Mouse (Mus musculus) lung, adult 2 months (tissue): Measurements from ENCODE around the gene Mindy3. TPM values are rescaled to one million over a fixed set of nuclear protein-coding genes. Genes with fewer than 3 reads are reported as not detected.
"Not testable (repeated sequence)": the region's sequence is repeated elsewhere in the genome, so short reads cannot be mapped to it uniquely, and the experiment has no call there.

Source experiments
- DNase-seq: peaks from one replicate; pipeline ENCODE4 v3.0.0; 2022
- H3K4me1 ChIP-seq: fragments of 200-500 bp; 2 replicates; pipeline ENCODE4 v1.6.1; 2011; ENCODE audit warnings: low read length; ENCODE audit not compliant: control insufficient read depth, insufficient read depth
- H3K4me3 ChIP-seq: fragments of 200-500 bp; replicated peaks from 2 replicates; pipeline ENCODE3; 2011; ENCODE audit warnings: low read depth, mild to moderate bottlenecking, control low read depth, low read length; ENCODE audit errors: extremely low read depth
- CTCF ChIP-seq: fragments of 200-500 bp; IDR thresholded peaks from 2 replicates; pipeline ENCODE4 v1.5.1; 2011; ENCODE audit warnings: mild to moderate bottlenecking, low read length, control low read depth; ENCODE audit not compliant: insufficient read depth
- POLR2A ChIP-seq: fragments of 200-500 bp; IDR thresholded peaks from 2 replicates; pipeline ENCODE4 v1.6.1; 2011; ENCODE audit warnings: low read depth, mild to moderate bottlenecking, control low read depth, low read length, borderline replicate concordance; ENCODE audit errors: extremely low read depth
- WGBS: fragments of 180-500 bp; shearing (Covaris S2); methylation state at CpG from one replicate; pipeline ENCODE4 v1.1.7; 2018; 5-methylcytosine and 5-hydroxymethylcytosine counted together
- polyA plus RNA-seq: library from polyadenylated mRNA; depleted of rRNA; stranded (reverse); fragments of >200 nt; gene quantifications from 2 replicates; pipeline ENCODE4 v1.2.3, GENCODE M21; 2012; rRNA removed

Mindy3 gene
- 69.2 and 85.3 TPM in 2 replicates for polyA plus RNA-seq

DNA sequence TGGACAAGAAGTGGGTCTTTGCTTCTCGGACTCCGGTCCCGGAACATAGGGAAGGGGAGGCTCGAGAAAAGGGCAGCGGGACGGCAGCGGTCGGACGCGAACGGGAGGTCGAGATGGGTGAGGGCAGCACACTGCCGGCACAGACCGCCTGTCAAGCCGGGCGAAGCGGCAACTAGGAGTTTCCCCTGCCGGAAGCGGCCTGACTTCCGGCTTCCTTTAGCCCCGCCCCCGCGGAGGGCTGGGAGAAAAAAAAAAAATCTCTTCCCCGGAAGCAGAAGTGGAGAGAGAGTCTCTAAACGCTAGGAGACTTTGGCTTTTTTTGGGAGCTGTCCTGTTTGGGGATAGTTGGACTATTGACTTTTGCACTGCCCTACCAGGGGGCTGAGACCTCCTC lies at the start of gene Mindy3:
Mindy3 (minus strand) TSS at position 209 of the 394 bp plus-strand sequence.
- Histone ChIP-seq H3K4me3 (peak within 1 kb of the TSS; percentile 98), H3K4me1 (peaks cover 5% of the 10 kb centered on the region)
- WGBS, result 0% methylated on average over 25 of the region's 25 CpGs
- DNase-seq, result peak; percentile 89
- TF ChIP-seq CTCF (no peak), POLR2A (peak; percentile 93)

- no peak overlapping the region for H3K4me3 ChIP-seq
- no peak for TF ChIP-seq POLR2A
- no peak for TF ChIP-seq CTCF
- DNase-seq, result no peak
- H3K4me1 ChIP-seq, result no peaks in the 10 kb centered on the region
- 76% methylated on average over 1 of the region's 1 CpGs for WGBS
These were observed 40.5 kb upstream of the Mindy3 start for GRCm38 (mm10) chr2:12459732-12460131.

DNA sequence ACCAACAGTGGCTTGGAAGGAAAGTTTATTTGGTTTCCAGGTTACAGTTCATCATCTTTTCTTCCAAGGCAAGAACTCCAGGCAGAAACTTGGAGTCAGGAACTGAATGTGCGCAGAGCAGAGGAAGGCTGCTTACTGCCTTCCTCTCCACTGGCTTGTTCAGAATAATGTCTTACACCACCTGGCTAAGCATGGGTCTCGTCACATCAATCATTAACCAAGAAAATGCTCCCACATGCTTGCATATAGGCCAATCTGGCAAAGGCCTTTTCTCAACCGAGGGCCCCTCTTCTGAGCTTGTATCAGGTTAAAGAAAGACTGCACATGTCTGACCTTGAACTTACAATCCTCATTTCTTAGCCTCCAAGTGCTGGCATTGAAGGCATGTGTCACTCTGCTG lies 30.8 kb upstream of the Mindy3 start:
- WGBS, result 72% methylated on average over 3 of the region's 3 CpGs
- TF ChIP-seq POLR2A (no peak), CTCF (no peak)
- DNase-seq, result no peak
- Histone ChIP-seq H3K4me1 (no peaks in the 10 kb centered on the region), H3K4me3 (no peak overlapping the region)

DNA sequence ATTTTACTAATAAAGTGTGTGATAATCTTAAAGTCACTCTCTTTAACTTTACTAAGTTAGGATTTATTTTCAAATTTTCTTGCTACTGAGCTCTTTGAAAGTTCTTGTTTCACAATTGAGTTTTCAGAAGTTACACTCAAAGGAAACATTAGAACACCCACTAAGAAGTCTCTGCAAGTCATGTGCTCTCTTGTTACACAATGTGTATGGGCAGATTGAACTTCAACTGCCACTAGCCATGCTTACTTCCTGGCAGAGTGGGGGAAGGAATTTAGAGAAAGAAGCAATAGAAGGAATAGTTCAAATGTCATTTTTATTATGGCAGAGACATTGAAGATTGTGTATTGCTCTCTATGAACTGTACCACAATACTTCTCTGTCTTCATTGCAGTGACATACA lies 20.9 kb upstream of the Mindy3 start:
- no peak for DNase-seq
- no peak overlapping the region for H3K4me3 ChIP-seq
- no peak for TF ChIP-seq CTCF
- TF ChIP-seq POLR2A, result no peak
- H3K4me1 ChIP-seq, result no peaks in the 10 kb centered on the region

GRCm38 (mm10) chr2:12439543-12439942 lies 20.3 kb upstream of the Mindy3 start:
- no peak for DNase-seq
- TF ChIP-seq POLR2A (no peak), CTCF (no peak)
- WGBS, result 24% methylated on average over 2 of the region's 2 CpGs

GRCm38 (mm10) chr2:12438181-12438580 lies 18.9 kb upstream of the Mindy3 start:
- WGBS, result 76% methylated on average over 2 of the region's 2 CpGs

More at GRCm38 (mm10) chr2:12439543-12439942, 20.3 kb upstream of the Mindy3 start:
- no peaks in the 10 kb centered on the region for H3K4me1 ChIP-seq
- H3K4me3 ChIP-seq, result no peak overlapping the region

GRCm38 (mm10) chr2:12432055-12432454 lies 12.8 kb upstream of the Mindy3 start:
- H3K4me1 ChIP-seq, result no peaks in the 10 kb centered on the region
- DNase-seq, result no peak
- WGBS, result 45% methylated on average over 1 of the region's 1 CpGs
- no peak overlapping the region for H3K4me3 ChIP-seq
- TF ChIP-seq POLR2A, result no peak

More at GRCm38 (mm10) chr2:12438181-12438580, 18.9 kb upstream of the Mindy3 start:
- Histone ChIP-seq H3K4me3 (no peak overlapping the region), H3K4me1 (no peaks in the 10 kb centered on the region)
- DNase-seq, result no peak
- TF ChIP-seq POLR2A (no peak), CTCF (0 out of 2 replicates have a peak, but pooled peaks have one; percentile 5)

DNA sequence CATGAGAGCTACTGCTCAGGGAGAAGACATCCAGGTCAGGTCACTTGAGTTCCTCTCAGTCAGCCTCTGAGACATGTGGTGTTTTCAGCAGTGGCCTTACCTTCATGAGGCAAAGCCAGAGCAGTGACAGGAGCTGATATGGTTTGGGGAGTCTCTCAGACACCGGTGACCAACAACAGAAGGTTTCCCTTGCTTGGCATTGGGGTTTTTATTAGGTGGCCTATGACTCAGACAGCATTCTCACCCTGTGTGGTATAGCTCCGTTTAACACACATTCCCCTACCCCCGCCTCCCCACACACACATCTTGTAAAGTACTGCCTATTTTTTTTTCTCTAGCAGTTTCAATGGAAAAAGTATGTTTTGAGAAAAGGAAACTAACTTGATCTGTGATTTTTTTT lies 5.1 kb upstream of the Mindy3 start:
- no peak overlapping the region for H3K4me3 ChIP-seq
- no peak for TF ChIP-seq POLR2A
- TF ChIP-seq CTCF, result no peak
- H3K4me1 ChIP-seq, result no peaks in the 10 kb centered on the region
- WGBS, result 66% methylated on average over 3 of the region's 3 CpGs
- no peak for DNase-seq

DNA sequence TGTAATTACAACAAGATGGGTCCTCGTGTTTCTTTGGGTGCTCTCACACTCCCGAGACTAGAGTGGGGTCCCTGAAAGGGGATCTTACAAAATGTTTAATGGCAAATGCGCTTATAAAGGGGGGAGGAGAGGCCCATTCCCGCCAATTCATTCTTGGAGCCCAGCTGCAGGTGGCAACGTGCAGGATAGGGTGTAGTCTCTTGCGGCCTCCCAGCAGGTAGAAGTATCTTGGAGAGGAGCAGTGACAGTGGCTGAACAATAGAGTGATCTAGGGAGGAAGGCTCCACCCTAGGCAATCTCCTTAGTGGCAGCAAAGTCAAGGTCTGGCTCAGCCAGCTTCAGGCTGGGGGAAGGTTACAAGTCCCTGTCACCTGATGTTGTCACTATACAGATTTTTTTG lies 4.2 kb upstream of the Mindy3 start:
- not testable (repeated sequence) for DNase-seq, H3K4me1 ChIP-seq, H3K4me3 ChIP-seq
- WGBS, result 67% methylated on average over 6 of the region's 6 CpGs

DNA sequence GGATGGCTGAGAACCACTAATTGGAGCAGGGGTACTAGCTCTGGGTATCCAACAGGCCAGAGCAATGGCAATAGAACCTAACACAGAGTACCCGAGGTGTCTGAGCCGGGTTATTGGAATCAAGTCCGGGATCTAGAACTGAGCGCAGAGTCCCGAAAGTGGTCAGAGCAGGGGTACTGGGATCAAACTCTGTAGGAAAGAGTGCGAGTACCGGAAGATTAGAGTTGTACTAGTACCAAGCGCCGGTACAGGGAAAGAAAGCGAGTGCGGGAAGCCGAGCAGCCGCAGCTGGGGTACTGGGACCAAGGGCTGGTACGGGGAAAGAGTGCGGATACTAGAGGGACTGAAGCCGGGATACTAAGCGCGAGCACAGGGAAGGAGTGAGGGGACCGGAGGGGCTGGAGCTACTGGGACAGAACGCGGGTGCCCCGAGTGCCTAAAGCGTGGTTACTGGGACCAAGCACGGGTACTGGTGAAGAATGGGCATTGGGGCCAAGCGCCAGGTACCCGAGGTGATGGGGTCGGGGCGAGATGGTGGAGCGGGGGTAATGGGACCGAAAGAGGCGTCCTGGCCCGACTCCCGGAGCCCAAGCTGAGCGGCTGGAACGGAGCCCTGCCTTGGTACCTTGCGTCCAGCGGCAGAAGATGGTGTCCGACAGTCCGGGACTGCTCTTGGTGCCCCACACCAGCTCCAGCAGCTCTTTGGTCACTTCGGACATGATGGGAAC lies 572 bp downstream of the Mindy3 start:
- peak overlapping the region; percentile 98 for H3K4me3 ChIP-seq
- no peak for DNase-seq
- H3K4me1 ChIP-seq, result peaks cover 5% of the 10 kb centered on the region
- no peak for TF ChIP-seq CTCF
- no peak for TF ChIP-seq POLR2A
- under 1% methylated on average over 40 of the region's 40 CpGs for WGBS
